Mouse (Mus musculus): ENCODE results near the gene Gm14226. TPM values are rescaled to one million over a fixed set of nuclear protein-coding genes. Genes with fewer than 3 reads are reported as not detected.
A peak's percentile ranks its signal among the peaks of the same experiment; 100 is the strongest.
"Not testable (repeated sequence)": the region's sequence is repeated elsewhere in the genome, so short reads cannot be mapped to it uniquely, and the experiment has no call there.

The Gm14226 gene
- polyA plus RNA-seq, 1 experiment = not detected

DNA sequence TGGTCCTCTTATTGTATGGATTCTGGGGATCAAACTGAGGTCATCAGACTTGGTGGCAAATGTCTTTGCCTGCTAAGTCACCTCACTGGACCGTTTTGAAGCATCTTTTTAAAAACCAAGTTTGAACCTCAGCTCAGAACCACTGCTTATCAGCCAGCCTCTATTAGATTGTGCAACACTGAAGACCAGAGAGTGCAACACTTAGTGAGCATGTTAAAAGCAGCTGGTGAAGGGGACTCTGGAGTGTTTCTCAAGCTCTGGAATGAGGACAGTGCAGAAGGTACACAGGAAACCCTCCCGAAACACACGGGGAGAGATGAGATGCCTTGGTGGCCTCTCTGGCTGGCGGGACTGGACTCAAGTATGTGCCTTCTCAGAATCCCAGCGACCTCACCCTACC lies 26.0 kb upstream of the Gm14226 start:
- TF ChIP-seq POLR2A (IDR thresholded peaks at IDR 0.05; ENCODE audit: insufficient read depth, low read length) (no peak), EP300 (IDR thresholded peaks at IDR 0.05; ENCODE audit: insufficient read depth, low read depth, low read length) (no peak)
- Histone ChIP-seq H3K9me3 (replicated peaks; ENCODE audit: control insufficient read depth, insufficient read depth, low read length, poor library complexity, severe bottlenecking) (no peaks in the 10 kb centered on the region), H3K27ac (ENCODE audit: insufficient read depth, low read length) (no peak overlapping the region), H3K4me1 (ENCODE audit: control insufficient read depth, insufficient read depth, low read length) (no peaks in the 10 kb centered on the region), H3K9ac (ENCODE audit: low read depth, poor library complexity, severe bottlenecking) (no peak overlapping the region), H3K27me3 (ENCODE audit: control insufficient read depth, insufficient read depth, low read length, poor library complexity, severe bottlenecking) (no peaks in the 10 kb centered on the region), H3K4me3 (ENCODE audit: low read depth, low read length) (no peak overlapping the region), H3K36me3 (ENCODE audit: control insufficient read depth, insufficient read depth, low read length, poor library complexity, severe bottlenecking) (no peaks in the 10 kb centered on the region)

DNA sequence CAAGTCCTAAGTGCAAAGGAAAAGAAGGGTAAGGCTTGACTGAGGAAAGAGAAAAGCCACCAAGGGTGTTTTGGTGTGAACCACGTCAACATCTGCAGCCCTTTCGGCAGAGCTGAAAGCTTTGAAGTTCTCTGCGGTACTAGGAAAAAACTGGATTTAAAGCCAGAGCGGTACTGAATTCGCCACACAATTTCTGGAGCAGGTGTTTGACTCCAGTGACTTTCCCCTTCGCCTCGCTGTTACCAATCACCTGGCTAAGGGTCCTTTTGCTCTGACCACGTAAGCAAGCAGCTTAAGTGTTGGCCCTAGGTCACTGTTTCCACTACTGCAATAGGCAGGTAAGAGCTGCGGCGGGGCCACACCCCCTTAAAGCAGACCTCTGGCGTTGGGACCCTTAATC lies 12.6 kb upstream of the Gm14226 start:
- Histone ChIP-seq H3K4me1 (ENCODE audit: control insufficient read depth, insufficient read depth, low read length) (no peaks in the 10 kb centered on the region), H3K4me3 (ENCODE audit: low read depth, low read length) (no peak overlapping the region), H3K36me3 (ENCODE audit: control insufficient read depth, insufficient read depth, low read length, poor library complexity, severe bottlenecking) (no peaks in the 10 kb centered on the region), H3K9me3 (replicated peaks; ENCODE audit: control insufficient read depth, insufficient read depth, low read length, poor library complexity, severe bottlenecking) (peaks cover 9% of the 10 kb centered on the region), H3K27me3 (ENCODE audit: control insufficient read depth, insufficient read depth, low read length, poor library complexity, severe bottlenecking) (no peaks in the 10 kb centered on the region), H3K9ac (ENCODE audit: low read depth, poor library complexity, severe bottlenecking) (no peak overlapping the region), H3K27ac (ENCODE audit: insufficient read depth, low read length) (no peak overlapping the region)
- TF ChIP-seq POLR2A (IDR thresholded peaks at IDR 0.05; ENCODE audit: insufficient read depth, low read length) (no peak), CTCF (IDR thresholded peaks at IDR 0.05; ENCODE audit: low read depth, low read length) (no peak), EP300 (IDR thresholded peaks at IDR 0.05; ENCODE audit: insufficient read depth, low read depth, low read length) (no peak)

DNA sequence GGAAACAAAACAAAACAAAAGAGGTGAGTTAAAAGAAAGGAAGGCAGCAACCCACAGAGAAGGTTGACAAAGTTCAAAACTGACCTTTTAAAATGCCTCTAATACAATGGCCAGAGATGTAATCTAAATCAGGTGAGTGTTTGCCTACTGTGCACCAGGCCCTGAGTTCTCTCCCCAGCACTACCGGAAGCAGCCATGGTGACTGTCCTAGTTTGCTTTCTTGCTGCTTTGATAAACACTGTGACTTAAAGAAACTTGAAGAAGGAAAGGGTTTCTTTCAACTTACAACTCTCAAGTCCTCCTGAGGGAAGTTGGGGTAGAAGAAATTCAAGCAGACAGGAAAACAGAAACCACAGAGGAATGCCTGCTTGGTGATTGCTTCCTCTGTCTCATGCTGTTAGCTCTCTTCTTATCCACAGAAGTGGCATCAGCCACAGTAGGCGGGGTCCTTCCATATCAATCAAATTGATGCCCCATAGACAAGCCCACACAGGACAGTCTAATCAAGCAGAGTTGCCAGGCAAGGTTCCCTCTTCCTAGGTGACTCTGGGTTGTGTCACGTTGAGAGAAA lies 6.9 kb upstream of the Gm14226 start:
- H3K9me3 ChIP-seq (replicated peaks; ENCODE audit: control insufficient read depth, insufficient read depth, low read length, poor library complexity, severe bottlenecking) = peaks cover 9% of the 10 kb centered on the region
- no peak overlapping the region for H3K9ac ChIP-seq (ENCODE audit: low read depth, poor library complexity, severe bottlenecking)
- H3K27me3 ChIP-seq (ENCODE audit: control insufficient read depth, insufficient read depth, low read length, poor library complexity, severe bottlenecking) = no peaks in the 10 kb centered on the region; the same call in 1 of the 2 replicates
- no peak for TF ChIP-seq POLR2A (IDR thresholded peaks at IDR 0.05; ENCODE audit: insufficient read depth, low read length)
- no peak for TF ChIP-seq CTCF (IDR thresholded peaks at IDR 0.05; ENCODE audit: low read depth, low read length)
- no peak for TF ChIP-seq EP300 (IDR thresholded peaks at IDR 0.05; ENCODE audit: insufficient read depth, low read depth, low read length)
- H3K27ac ChIP-seq (ENCODE audit: insufficient read depth, low read length) = no peak overlapping the region
- no peaks in the 10 kb centered on the region for H3K36me3 ChIP-seq (ENCODE audit: control insufficient read depth, insufficient read depth, low read length, poor library complexity, severe bottlenecking)
- H3K4me1 ChIP-seq (ENCODE audit: control insufficient read depth, insufficient read depth, low read length) = no peaks in the 10 kb centered on the region
- H3K4me3 ChIP-seq (ENCODE audit: low read depth, low read length) = no peak overlapping the region

DNA sequence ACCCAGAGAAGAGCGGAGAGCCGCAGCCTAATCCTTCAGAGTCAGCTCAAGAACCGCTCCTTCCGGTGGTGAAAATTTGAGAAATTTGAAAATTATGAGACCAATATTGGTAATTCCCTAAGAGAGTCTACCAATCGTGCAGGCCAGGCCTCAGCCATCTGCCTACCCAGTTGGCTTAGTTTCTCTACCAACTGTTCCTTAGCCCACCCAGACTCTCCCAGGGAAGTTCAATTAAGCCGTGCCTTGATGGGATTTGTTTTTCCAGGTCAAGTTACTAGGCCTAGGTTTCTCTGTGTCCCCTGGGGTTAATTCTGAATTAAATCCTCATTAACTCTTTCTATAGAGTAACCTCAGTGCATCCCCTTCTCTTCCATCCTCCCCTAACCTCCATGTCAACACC lies 5.1 kb upstream of the Gm14226 start:
- Histone ChIP-seq H3K36me3 (ENCODE audit: control insufficient read depth, insufficient read depth, low read length, poor library complexity, severe bottlenecking) (no peaks in the 10 kb centered on the region), H3K27me3 (ENCODE audit: control insufficient read depth, insufficient read depth, low read length, poor library complexity, severe bottlenecking) (no peaks in the 10 kb centered on the region; the same call in 1 of the 2 replicates), H3K27ac (ENCODE audit: insufficient read depth, low read length) (no peak overlapping the region), H3K4me3 (ENCODE audit: low read depth, low read length) (no peak overlapping the region), H3K4me1 (ENCODE audit: control insufficient read depth, insufficient read depth, low read length) (no peaks in the 10 kb centered on the region), H3K9me3 (replicated peaks; ENCODE audit: control insufficient read depth, insufficient read depth, low read length, poor library complexity, severe bottlenecking) (no peaks in the 10 kb centered on the region), H3K9ac (ENCODE audit: low read depth, poor library complexity, severe bottlenecking) (no peak overlapping the region)
- no peak for TF ChIP-seq CTCF (IDR thresholded peaks at IDR 0.05; ENCODE audit: low read depth, low read length)
- no peak for TF ChIP-seq POLR2A (IDR thresholded peaks at IDR 0.05; ENCODE audit: insufficient read depth, low read length)

DNA sequence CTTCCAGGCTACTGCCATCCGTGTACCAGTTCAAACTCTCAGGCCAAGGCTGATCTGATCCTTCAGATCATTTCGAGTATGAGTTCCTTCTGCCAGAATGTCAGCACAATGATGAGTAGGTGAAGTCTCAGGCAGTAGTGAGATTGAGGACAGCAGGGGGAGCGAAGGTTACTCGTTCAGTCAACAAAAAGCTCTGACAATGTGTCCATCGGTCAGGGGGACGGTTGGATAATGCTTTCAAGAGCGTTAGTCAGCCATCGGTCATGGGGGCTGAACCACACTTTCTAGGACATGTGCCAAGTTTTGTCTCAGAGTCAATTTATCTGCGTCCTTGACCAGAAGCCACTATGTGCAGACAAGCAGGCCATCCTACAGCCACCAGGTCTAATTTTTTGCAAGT lies 1.3 kb upstream of the Gm14226 start:
- not testable (repeated sequence) for H3K9ac ChIP-seq (ENCODE audit: low read depth, poor library complexity, severe bottlenecking); H3K27ac ChIP-seq (ENCODE audit: insufficient read depth, low read length)

DNA sequence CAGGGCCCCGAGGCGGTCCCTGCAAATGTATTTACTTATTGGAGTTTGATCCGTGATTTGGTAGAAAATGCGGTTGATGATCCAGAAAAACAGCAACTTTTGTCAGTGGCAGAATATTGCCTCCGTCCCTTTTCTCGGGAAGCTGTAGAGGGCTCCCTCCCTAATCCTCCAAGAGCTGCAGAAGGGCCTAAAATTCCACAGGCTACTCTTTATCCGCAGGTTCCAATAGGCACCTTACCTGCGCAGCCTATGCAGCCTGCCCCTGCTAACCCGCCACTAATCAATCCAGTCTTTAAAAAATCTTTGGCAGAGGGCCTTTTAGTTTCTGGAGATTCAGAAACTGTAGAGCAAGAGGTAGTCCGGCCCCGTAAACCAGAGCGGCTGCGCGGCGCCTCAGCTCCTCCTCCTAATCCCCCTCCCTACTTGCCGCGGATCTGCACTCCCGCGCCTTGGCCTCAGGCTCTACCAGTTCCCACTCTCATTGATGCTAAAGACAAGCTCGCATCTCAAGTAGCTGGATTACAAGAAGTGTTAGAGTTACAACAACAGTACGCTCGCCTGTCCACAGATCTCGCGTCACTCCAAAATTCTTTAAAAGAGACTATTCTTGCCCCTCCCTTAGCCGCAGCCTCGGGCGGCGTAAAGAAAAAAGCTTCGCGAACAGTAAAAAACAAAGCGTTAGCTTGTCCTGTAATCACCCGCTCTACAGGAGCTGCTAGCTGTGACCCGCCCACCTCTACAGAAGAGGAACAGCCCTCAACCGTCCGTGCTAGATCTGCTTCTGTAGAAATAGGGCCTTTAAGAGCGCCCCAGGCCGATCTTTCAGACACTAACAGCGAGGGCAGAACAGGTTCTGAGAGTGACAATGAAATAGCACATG lies 936 bp downstream of the Gm14226 start:
- Histone ChIP-seq H3K9ac (ENCODE audit: low read depth, poor library complexity, severe bottlenecking) (peak overlapping the region; percentile 33; the same call in 1 of the 2 replicates), H3K4me3 (ENCODE audit: low read depth, low read length) (peak overlapping the region; percentile 72), H3K27me3 (ENCODE audit: control insufficient read depth, insufficient read depth, low read length, poor library complexity, severe bottlenecking) (peaks cover 2% of the 10 kb centered on the region), H3K9me3 (replicated peaks; ENCODE audit: control insufficient read depth, insufficient read depth, low read length, poor library complexity, severe bottlenecking) (no peaks in the 10 kb centered on the region), H3K4me1 (ENCODE audit: control insufficient read depth, insufficient read depth, low read length) (peaks cover 2% of the 10 kb centered on the region), H3K36me3 (ENCODE audit: control insufficient read depth, insufficient read depth, low read length, poor library complexity, severe bottlenecking) (no peaks in the 10 kb centered on the region), H3K27ac (ENCODE audit: insufficient read depth, low read length) (no peak overlapping the region)
- 0 out of 2 replicates have a peak, but pooled peaks have one; percentile 24 for TF ChIP-seq EP300 (IDR thresholded peaks at IDR 0.05; ENCODE audit: insufficient read depth, low read depth, low read length)
- no peak for TF ChIP-seq CTCF (IDR thresholded peaks at IDR 0.05; ENCODE audit: low read depth, low read length)

More for the DNA sequence above, 1.3 kb upstream of the Gm14226 start:
- H3K9me3 ChIP-seq (replicated peaks; ENCODE audit: control insufficient read depth, insufficient read depth, low read length, poor library complexity, severe bottlenecking); H3K27me3 ChIP-seq (ENCODE audit: control insufficient read depth, insufficient read depth, low read length, poor library complexity, severe bottlenecking); H3K36me3 ChIP-seq (ENCODE audit: control insufficient read depth, insufficient read depth, low read length, poor library complexity, severe bottlenecking); H3K4me1 ChIP-seq (ENCODE audit: control insufficient read depth, insufficient read depth, low read length); H3K4me3 ChIP-seq (ENCODE audit: low read depth, low read length): not testable (repeated sequence)

All from ES-Bruce4 (cell line).